Mouse (Mus musculus): Measurements from ENCODE around the gene Tbc1d4. TPM values are rescaled to one million over a fixed set of nuclear protein-coding genes. Genes with fewer than 3 reads are reported as not detected.

Tbc1d4 gene
- total and polyA plus RNA-seq, 3 experiments, result not detected

DNA sequence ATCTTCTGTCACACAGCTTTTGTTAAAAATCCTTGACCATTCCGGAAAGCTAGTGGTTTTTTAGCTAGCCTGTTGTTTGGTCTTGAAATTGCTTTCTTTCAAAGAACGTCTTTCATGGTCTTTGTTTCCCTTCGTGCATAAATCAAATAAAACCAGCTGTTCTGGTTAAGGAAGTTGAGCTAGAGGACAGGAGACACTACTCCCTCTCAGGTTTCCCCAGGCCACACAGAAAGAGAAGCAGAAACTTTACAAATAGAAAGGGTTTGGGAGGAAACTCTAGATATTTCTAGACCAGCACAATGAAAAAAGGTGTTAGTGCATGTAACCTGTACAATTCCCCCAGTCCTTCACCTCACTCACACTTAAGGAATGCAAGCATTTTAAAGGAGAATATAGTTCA is 33.3 kb downstream of the Tbc1d4 start:
- DNase-seq (ENCODE audit: low read depth, low spot score), result no peak
- no peaks in the 10 kb centered on the region for H3K27me3 ChIP-seq (ENCODE audit: control insufficient read depth in 1 of 2, insufficient read depth in 2 of 2, low read length in 2 of 2)
- no peak overlapping the region for H3K9ac ChIP-seq (ENCODE audit: control insufficient read depth, low read depth, low read length, poor library complexity, severe bottlenecking)
- H3K9me3 ChIP-seq (replicated peaks; ENCODE audit: insufficient read depth, low read length), result no peaks in the 10 kb centered on the region
- H3K4me3 ChIP-seq (ENCODE audit: control insufficient read depth in 1 of 2, insufficient read depth in 1 of 2, low read depth in 2 of 2, low read length in 2 of 2), result no peak overlapping the region
- TF ChIP-seq MEF2A (IDR thresholded peaks at IDR 0.05; ENCODE audit: extremely low read depth, insufficient replicate concordance, low read depth, low read length, poor library complexity, severe bottlenecking) (no peak), GATA1 (IDR thresholded peaks at IDR 0.05; ENCODE audit: low read depth, low read length) (no peak), ZC3H11A (IDR thresholded peaks at IDR 0.05; ENCODE audit: low read depth, low read length) (no peak), TAL1 (IDR thresholded peaks at IDR 0.05; ENCODE audit: low read length) (no peak), GABPA (IDR thresholded peaks at IDR 0.05; ENCODE audit: low read depth, low read length) (no peak), KAT2A (conservative IDR thresholded peaks at IDR 0.05; ENCODE audit: low read depth, low read length) (no peak), SMC3 (IDR thresholded peaks at IDR 0.05; ENCODE audit: low read depth, low read length) (no peak), CHD2 (IDR thresholded peaks at IDR 0.05; ENCODE audit: low read length) (no peak), JUND (IDR thresholded peaks at IDR 0.05; ENCODE audit: low read depth, low read length) (no peak), POLR2AphosphoS2 (IDR thresholded peaks at IDR 0.05; ENCODE audit: low read length) (no peak), HCFC1 (IDR thresholded peaks at IDR 0.05; ENCODE audit: low read depth, low read length) (no peak), TBP (IDR thresholded peaks at IDR 0.05; ENCODE audit: low read depth, low read length) (no peak), POLR2AphosphoS5 (IDR thresholded peaks at IDR 0.05; ENCODE audit: borderline replicate concordance, low read depth, low read length) (no peak), EP300 (IDR thresholded peaks at IDR 0.05; ENCODE audit: low read depth in 1 of 2, low read length in 2 of 2) (no peak), RAD21 (IDR thresholded peaks at IDR 0.05; ENCODE audit: low read depth, low read length) (no peak), MAFK (IDR thresholded peaks at IDR 0.05; ENCODE audit: borderline replicate concordance, low read depth, low read length) (no peak)
- H3K36me3 ChIP-seq (ENCODE audit: control insufficient read depth in 1 of 2, insufficient read depth in 2 of 2, low read length in 2 of 2), result no peaks in the 10 kb centered on the region
- no peaks in the 10 kb centered on the region for H3K4me1 ChIP-seq (ENCODE audit: control insufficient read depth in 1 of 2, insufficient read depth in 2 of 2, low read length in 2 of 2)
- no peak overlapping the region for H3K27ac ChIP-seq (ENCODE audit: control insufficient read depth, low read depth, low read length)
- H3K79me2 ChIP-seq (ENCODE audit: control insufficient read depth, insufficient read depth, low read length, poor library complexity), result no peaks in the 10 kb centered on the region; the same call in 1 of the 2 replicates

DNA sequence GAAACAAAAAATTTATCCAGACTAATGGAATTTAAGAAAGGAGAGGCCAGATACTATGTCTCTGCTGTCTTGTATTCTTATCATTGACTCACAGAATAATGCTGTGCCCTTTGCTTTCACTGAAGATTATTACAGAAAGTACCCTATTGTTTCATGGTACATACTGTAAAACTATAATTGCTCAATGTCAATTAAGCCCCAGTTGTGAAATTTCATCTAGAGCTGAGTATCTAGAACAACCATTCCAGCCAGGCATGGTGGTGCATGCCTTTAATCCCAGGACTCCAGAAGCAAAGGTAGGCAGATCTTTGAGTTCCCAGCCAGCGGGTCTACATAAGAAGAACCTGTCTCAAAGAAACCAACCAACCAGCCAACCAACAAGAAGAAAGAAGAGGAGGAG is 34.5 kb downstream of the Tbc1d4 start:
- TF ChIP-seq UBTF (IDR thresholded peaks at IDR 0.05; ENCODE audit: borderline replicate concordance, insufficient read depth, low read depth, low read length) (no peak), RCOR1 (IDR thresholded peaks at IDR 0.05; ENCODE audit: low read depth, low read length) (no peak)
- Histone ChIP-seq H3K9me3 (replicated peaks; ENCODE audit: insufficient read depth, low read length) (no peaks in the 10 kb centered on the region), H3K27me3 (ENCODE audit: control insufficient read depth in 1 of 2, insufficient read depth in 2 of 2, low read length in 2 of 2) (no peaks in the 10 kb centered on the region), H3K79me2 (ENCODE audit: control insufficient read depth, insufficient read depth, low read length, poor library complexity) (no peaks in the 10 kb centered on the region), H3K4me1 (ENCODE audit: control insufficient read depth in 1 of 2, insufficient read depth in 2 of 2, low read length in 2 of 2) (no peaks in the 10 kb centered on the region), H3K36me3 (ENCODE audit: control insufficient read depth in 1 of 2, insufficient read depth in 2 of 2, low read length in 2 of 2) (no peaks in the 10 kb centered on the region), H3K27ac (ENCODE audit: control insufficient read depth, low read depth, low read length) (no peak overlapping the region), H3K4me3 (ENCODE audit: control insufficient read depth in 1 of 2, insufficient read depth in 1 of 2, low read depth in 2 of 2, low read length in 2 of 2) (no peak overlapping the region), H3K9ac (ENCODE audit: control insufficient read depth, low read depth, low read length, poor library complexity, severe bottlenecking) (no peak overlapping the region)
- no peak for DNase-seq (ENCODE audit: low read depth, low spot score)

Measured in MEL (cell line).